Mouse (Mus musculus) C2C12 (cell line): ENCODE results near the gene Grb7.

Experiments
- CEBPB ChIP-seq: IDR thresholded peaks from one replicate; pipeline ENCODE4 v1.6.1; 2011; ENCODE audit warnings: low read depth, mild to moderate bottlenecking, control low read depth, moderate library complexity
- CTCF ChIP-seq: IDR thresholded peaks from one replicate; pipeline ENCODE4 v1.5.1; 2011; ENCODE audit not compliant: control insufficient read depth, insufficient read depth, insufficient read length
- MAX ChIP-seq: IDR thresholded peaks from one replicate; pipeline ENCODE4 v1.6.1; 2011; ENCODE audit warnings: mild to moderate bottlenecking, control low read depth
- MYOG ChIP-seq: IDR thresholded peaks from one replicate; pipeline ENCODE4 v1.6.1; 2011; ENCODE audit not compliant: control insufficient read depth, insufficient read length; ENCODE audit errors: extremely low read depth

DNA sequence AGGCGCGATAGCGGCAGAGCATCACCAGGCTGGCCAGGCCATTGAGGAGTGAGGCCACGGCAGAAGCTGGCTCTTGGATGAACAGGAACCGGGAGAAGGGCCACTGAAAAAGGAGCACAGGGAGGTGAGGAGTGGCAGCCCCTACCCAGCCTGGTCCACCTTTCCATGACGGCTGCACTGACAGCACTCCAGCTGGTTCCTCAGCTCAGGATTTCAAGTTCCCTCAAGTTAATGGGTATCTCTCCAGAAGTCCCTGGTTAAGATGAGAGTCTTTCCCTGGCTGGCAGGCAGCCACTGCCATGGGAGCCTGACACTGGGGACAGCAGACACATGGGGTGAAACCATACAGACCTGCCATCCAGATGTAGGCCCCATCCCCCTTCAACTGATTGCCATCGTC lies 48.2 kb upstream of the Grb7 start:
- TF ChIP-seq MAX (no peak), CTCF (no peak), MYOG (no peak), CEBPB (no peak)
